Mouse (Mus musculus): Measurements from ENCODE around the gene Actl7b.

GRCm38 (mm10) chr4:56756021-56756420 is 14.8 kb upstream of the Actl7b start:
- no peak for TF ChIP-seq CTCF (IDR thresholded peaks at IDR 0.05; ENCODE audit: extremely low read depth, insufficient read depth, insufficient read length, insufficient replicate concordance)
- TF ChIP-seq POLR2A (IDR thresholded peaks at IDR 0.05; ENCODE audit: low read depth, low read length) = no peak
